Mouse (Mus musculus) adrenal gland, adult 8-10 months (tissue): Measurements from ENCODE around the gene Eed. TPM values are rescaled to one million over a fixed set of nuclear protein-coding genes. Genes with fewer than 3 reads are reported as not detected.

Source experiments
- DNase-seq: peaks from one replicate; pipeline ENCODE4 v3.0.0; 2022
- total RNA-seq, 4 experiments: library from RNA; stranded (reverse); gene quantifications; 2 replicates each; pipeline ENCODE4 v1.2.4; 2022

Gene Eed
- total RNA-seq, 4 experiments from 2014 or later = 44.8 to 61.1 (median 52.2) TPM

GRCm38 (mm10) chr7:89907950-89908349 is 72.8 kb downstream of the Eed start:
- peak; percentile 66 for DNase-seq

Other genes with a start within 250 kb of the Eed start
- gene Ccdc81, start 77.4 kb downstream of the Eed start, total RNA-seq = under 1 TPM; 0.09 to 0.40 (median 0.22) TPM
- gene Hikeshi, start 39.8 kb downstream of the Eed start, total RNA-seq = 100 to 1,000 TPM in 1 of 4 experiments, 10 to 100 TPM in 3; 70.5 to 124 (median 93.3) TPM
- gene Picalm, start 149.2 kb upstream of the Eed start, total RNA-seq = 100 to 1,000 TPM; 106 to 151 (median 133) TPM